Mouse (Mus musculus) T-helper 2 cell (primary cell): Measurements from ENCODE around the gene Mpped2.

ENCODE experiments used
- in situ Hi-C: fragments of 300-600 bp; cut with MboI, MseI; formaldehyde crosslinking; loops from one replicate; pipeline ENCODE4 v1.15.1; 2025; ENCODE audit warnings: high pct_unique_total_duplicates

Gene Mpped2

GRCm38 (mm10) chr2:106696372-106696771, 3.3 kb downstream of the Mpped2 start:
- in situ Hi-C loops = no loop called here

GRCm38 (mm10) chr2:106705664-106706063, 12.6 kb downstream of the Mpped2 start:
- in situ Hi-C loops = no loop called here

- in situ Hi-C loops = no loop called here
These were observed 14.1 kb downstream of the Mpped2 start for GRCm38 (mm10) chr2:106707136-106707535.

GRCm38 (mm10) chr2:106710862-106711477, 17.9 kb downstream of the Mpped2 start:
- in situ Hi-C loops = no loop called here

GRCm38 (mm10) chr2:106711506-106711905, 18.4 kb downstream of the Mpped2 start:
- in situ Hi-C loops = no loop called here

GRCm38 (mm10) chr2:106713151-106713550, 20.1 kb downstream of the Mpped2 start:
- in situ Hi-C loops = no loop called here

- in situ Hi-C loops = no loop called here
These were observed 22.8 kb downstream of the Mpped2 start for GRCm38 (mm10) chr2:106715674-106716364.

GRCm38 (mm10) chr2:106716365-106716717, 23.3 kb downstream of the Mpped2 start:
- in situ Hi-C loops = no loop called here

GRCm38 (mm10) chr2:106718888-106719287, 25.8 kb downstream of the Mpped2 start:
- in situ Hi-C loops = no loop called here

GRCm38 (mm10) chr2:106719434-106719833, 26.4 kb downstream of the Mpped2 start:
- in situ Hi-C loops = no loop called here

GRCm38 (mm10) chr2:106720644-106721043, 27.6 kb downstream of the Mpped2 start:
- in situ Hi-C loops = no loop called here

GRCm38 (mm10) chr2:106722020-106722419, 29.0 kb downstream of the Mpped2 start:
- in situ Hi-C loops = no loop called here

GRCm38 (mm10) chr2:106729951-106730564, 37.0 kb downstream of the Mpped2 start:
- in situ Hi-C loops = no loop called here

GRCm38 (mm10) chr2:106730608-106731007, 37.5 kb downstream of the Mpped2 start:
- in situ Hi-C loops = no loop called here

GRCm38 (mm10) chr2:106731478-106731877, 38.4 kb downstream of the Mpped2 start:
- in situ Hi-C loops = no loop called here

- in situ Hi-C loops = no loop called here
These were observed 39.1 kb downstream of the Mpped2 start for GRCm38 (mm10) chr2:106732171-106732570.

GRCm38 (mm10) chr2:106733396-106733795, 40.3 kb downstream of the Mpped2 start:
- in situ Hi-C loops = no loop called here

- in situ Hi-C loops = no loop called here
These were observed 40.9 kb downstream of the Mpped2 start for GRCm38 (mm10) chr2:106734004-106734403.

GRCm38 (mm10) chr2:106735211-106735610, 42.1 kb downstream of the Mpped2 start:
- in situ Hi-C loops = no loop called here

GRCm38 (mm10) chr2:106735792-106736359, 42.8 kb downstream of the Mpped2 start:
- in situ Hi-C loops = no loop called here

GRCm38 (mm10) chr2:106738951-106739350, 45.9 kb downstream of the Mpped2 start:
- in situ Hi-C loops = no loop called here

- in situ Hi-C loops = no loop called here
These were observed 51.0 kb downstream of the Mpped2 start for GRCm38 (mm10) chr2:106744086-106744485.

GRCm38 (mm10) chr2:106744601-106745000, 51.5 kb downstream of the Mpped2 start:
- in situ Hi-C loops = no loop called here
